ENCODE assay signal across 13 mouse cellular contexts in genomic region chr3:122133840-122134239, GRCm38 (mm10).
"Had no signal": no experiment of that assay in that cellular context is flagged by ENCODE, and none has a peak within 500 bp of the region (broad histone marks: within the 10 kb centered on the region; RNA-seq: fewer than 3 reads in every experiment).

No protein-coding gene starts in this region.

- H3K4me3 ChIP-seq: layer of hippocampus, adult 2 months; limb, embryonic 13.5 days; midbrain, embryonic 10.5 days; neural tube, embryonic 12.5 days; stomach, embryonic 15.5 days had no signal

- H3K27ac ChIP-seq: layer of hippocampus, adult 2 months; limb, embryonic 13.5 days; liver, embryonic 14.5 days; midbrain, embryonic 10.5 days; neural tube, embryonic 12.5 days; stomach, embryonic 15.5 days had no signal

- DNase-seq: kidney, postnatal 10 days; kidney, postnatal 4 days; lung, adult 18-20 months; lung, postnatal 36 days; midbrain, embryonic 14.5 days; spleen, adult 18-20 months; thymus, postnatal 36 days had no signal

- H3K4me1 ChIP-seq: limb, embryonic 13.5 days; stomach, embryonic 15.5 days had no signal

- H3K4me2 ChIP-seq: limb, embryonic 13.5 days; neural tube, embryonic 12.5 days; stomach, embryonic 15.5 days had no signal

- H3K9me3 ChIP-seq: limb, embryonic 13.5 days; midbrain, embryonic 10.5 days; neural tube, embryonic 12.5 days; stomach, embryonic 15.5 days had no signal

- H3K36me3 ChIP-seq: limb, embryonic 13.5 days; midbrain, embryonic 10.5 days; neural tube, embryonic 12.5 days; stomach, embryonic 15.5 days had no signal

- H3K27me3 ChIP-seq: limb, embryonic 13.5 days; neural tube, embryonic 12.5 days; stomach, embryonic 15.5 days had no signal

- H3K9ac ChIP-seq: limb, embryonic 13.5 days; liver, embryonic 14.5 days; neural tube, embryonic 12.5 days; stomach, embryonic 15.5 days had no signal
